Comparison of ENCODE assay signal across 9 mouse cellular contexts in genomic region chr8:122676621-122677480, GRCm38 (mm10). TPM values are rescaled to one million over a fixed set of nuclear protein-coding genes. Genes with fewer than 3 reads are reported as not detected.
DNase-seq lines count a peak whose midpoint lies in the region; ATAC-seq lines count a peak whose summit lies in the region.
"Had no signal": no experiment of that assay in that cellular context is flagged by ENCODE, and none has a peak within 500 bp of the region (broad histone marks: within the 10 kb centered on the region; RNA-seq: fewer than 3 reads in every experiment).

No protein-coding gene starts in this region.

- peaks cover 96% of the 10 kb centered on the region for H3K36me3 ChIP-seq in megakaryocyte, embryonic 14.5 days (replicated peaks; ENCODE audit: low read length)
- no peaks in the 10 kb centered on the region for H3K36me3 ChIP-seq in stomach, embryonic 14.5 days (ENCODE audit: control insufficient read depth, insufficient read depth, low read length)

- no peaks in the 10 kb centered on the region for H3K27me3 ChIP-seq in megakaryocyte, embryonic 14.5 days (replicated peaks)
- H3K27me3 ChIP-seq in stomach, embryonic 14.5 days (ENCODE audit: control insufficient read depth, insufficient read depth, low read length): peaks cover 34% of the 10 kb centered on the region

- intact Hi-C loops in gastrocnemius, postnatal 14 days (cut with DNase I; ENCODE audit: low total_unique reads): loop anchor here (5.0 kb wide), 1 partner anchor 55 kb away; the partner anchor contains the start of gene Pabpn1l
- intact Hi-C loops in left cerebral cortex, postnatal 14 days (cut with DNase I): loop anchor here (2.0 to 5.0 kb wide), 2 partner anchors 36 to 100 kb away; partner anchors contain the start of gene Acsf3

- 0 out of 2 replicates have a peak, but pooled peaks cover 2% of the 10 kb centered on the region for H3K9me3 ChIP-seq in megakaryocyte, embryonic 14.5 days
- no peaks in the 10 kb centered on the region for H3K9me3 ChIP-seq in stomach, embryonic 14.5 days (ENCODE audit: control insufficient read depth, low read depth, low read length)

- H3K4me2 ChIP-seq in stomach, embryonic 14.5 days (replicated peaks; ENCODE audit: low read depth, low read length): peak overlapping the region; percentile 98

- DNase-seq in ZHBTc4 (ENCODE audit: low read depth, low spot score): peak; percentile 45
- DNase-seq in cerebellum, adult 9-11 months: peak; percentile 98
- peak; percentile 54 for DNase-seq in gastrocnemius, postnatal 14 days
- DNase-seq in induced T-regulatory cell, adult 2 months (ENCODE audit: low read depth): peak; percentile 24
- DNase-seq in left cerebral cortex, postnatal 14 days (ENCODE audit: low spot score in 2 of 2): peak; percentile 68 to 69
- DNase-seq in spleen, postnatal 14 days (ENCODE audit: low spot score in 2 of 2): no peak

- WGBS in stomach, embryonic 14.5 days: 13% methylated on average over 16 of the region's 16 CpGs

- H3K27ac ChIP-seq in stomach, embryonic 14.5 days (ENCODE audit: low read length): peak overlapping the region; percentile 23; the same call in 1 of the 2 replicates

- no peak overlapping the region for H3K9ac ChIP-seq in stomach, embryonic 14.5 days (replicated peaks; ENCODE audit: low read depth, low read length)

- peak overlapping the region; percentile 90 for H3K4me3 ChIP-seq in megakaryocyte, embryonic 14.5 days (replicated peaks)
- peak overlapping the region; percentile 69 for H3K4me3 ChIP-seq in stomach, embryonic 14.5 days (ENCODE audit: low read depth, low read length)

- H3K4me1 ChIP-seq in megakaryocyte, embryonic 14.5 days: peaks cover 100% of the 10 kb centered on the region
- peaks cover 6% of the 10 kb centered on the region; the same call in 1 of the 2 replicates for H3K4me1 ChIP-seq in stomach, embryonic 14.5 days (ENCODE audit: control insufficient read depth, insufficient read depth, low read length)

- ATAC-seq in stomach, embryonic 14.5 days (ENCODE audit: insufficient number of reproducible peaks, insufficient read depth, low FRiP score, low read depth): no peak

RNA-seq across cellular contexts. Expression of gene Cbfa2t3, which starts 22.1 kb away (rescaled TPM):
- total RNA-seq in gastrocnemius, postnatal 14 days (2021): 10 to 100 TPM; 19.5 to 23.2 TPM
- total RNA-seq in left cerebral cortex, postnatal 14 days (2021): 10 to 100 TPM; 27.2 to 29.7 TPM
- 54.9 and 189 TPM in 2 replicates for polyA plus RNA-seq in megakaryocyte, embryonic 14.5 days (2012; ENCODE audit: insufficient read depth, low replicate concordance)
- polyA plus RNA-seq in stomach, embryonic 14.5 days (2014; fragmentation: Nextera tagmentation; extraction: Ambion mirVana): 4.1 and 4.4 TPM in 2 replicates

RNA-seq across cellular contexts. Expression of gene Pabpn1l, which starts 54.3 kb away (rescaled TPM):
- not detected for total RNA-seq in gastrocnemius, postnatal 14 days (2021)
- not detected for total RNA-seq in left cerebral cortex, postnatal 14 days (2021)
- 0.25 TPM in 1 of 2 replicates, not detected in the other for polyA plus RNA-seq in megakaryocyte, embryonic 14.5 days (2012; ENCODE audit: insufficient read depth, low replicate concordance)
- not detected in 2 replicates for polyA plus RNA-seq in stomach, embryonic 14.5 days (2014; fragmentation: Nextera tagmentation; extraction: Ambion mirVana)
- total RNA-seq: adrenal gland, adult 18-20 months had no signal

Comparison
In these comparisons a context has a peak if more than half of its experiments do, and no peak if none do; other contexts are left out.
1. DNase-seq: peak in ZHBTc4 (single experiment), cerebellum, adult 9-11 months (single experiment), gastrocnemius, postnatal 14 days (single experiment), induced T-regulatory cell, adult 2 months (single experiment) and left cerebral cortex, postnatal 14 days (2 of 2); none in spleen, postnatal 14 days (0 of 2).